Comparison of ENCODE assay signal across 15 mouse cellular contexts in genomic region chr5:105683912-105684350, GRCm38 (mm10). TPM values are rescaled to one million over a fixed set of nuclear protein-coding genes. Genes with fewer than 3 reads are reported as not detected.
DNase-seq lines count a peak whose midpoint lies in the region; ATAC-seq and TF ChIP-seq lines count a peak whose summit lies in the region.
"Had no signal": no experiment of that assay in that cellular context is flagged by ENCODE, and none has a peak within 500 bp of the region (broad histone marks: within the 10 kb centered on the region; RNA-seq: fewer than 3 reads in every experiment).

No protein-coding gene starts in this region.

- peaks cover 19% of the 10 kb centered on the region for H3K4me1 ChIP-seq in midbrain, embryonic 11.5 days (ENCODE audit: control insufficient read depth, insufficient read depth, low read length)
- H3K4me1 ChIP-seq in midbrain, embryonic 14.5 days (ENCODE audit: control insufficient read depth, insufficient read depth, low read length): 0 out of 2 replicates have a peak, but pooled peaks cover 3% of the 10 kb centered on the region
- no peaks in the 10 kb centered on the region; a peak in 1 of 4 replicates for H3K4me1 ChIP-seq in liver, embryonic 14.5 days (replicated peaks; ENCODE audit: control insufficient read depth in 2 of 2, insufficient read depth in 2 of 2, low read length in 1 of 2)

- TF ChIP-seq CTCF in liver, embryonic 14.5 days (IDR thresholded peaks at IDR 0.05; ENCODE audit: low read depth): no peak
- no peak for TF ChIP-seq CTCF in layer of hippocampus, adult 2 months (conservative IDR thresholded peaks at IDR 0.05)

- H3K9me3 ChIP-seq in midbrain, embryonic 11.5 days (ENCODE audit: control insufficient read depth, low read length): no peaks in the 10 kb centered on the region
- no peaks in the 10 kb centered on the region for H3K9me3 ChIP-seq in midbrain, embryonic 14.5 days (ENCODE audit: control insufficient read depth, low read length)
- no peaks in the 10 kb centered on the region for H3K9me3 ChIP-seq in liver, embryonic 14.5 days (ENCODE audit: control insufficient read depth, low read length)
- H3K9me3 ChIP-seq: heart, embryonic 15.5 days; neural tube, embryonic 13.5 days had no signal

- TF ChIP-seq EP300 in liver, embryonic 14.5 days (IDR thresholded peaks at IDR 0.05; ENCODE audit: low read depth): no peak

- peak; percentile 57 for DNase-seq in midbrain, embryonic 11.5 days (ENCODE audit: low spot score, missing footprints)
- no peak for DNase-seq in midbrain, embryonic 14.5 days
- DNase-seq in embryo, embryonic 10.5 days (ENCODE audit: low spot score): peak; percentile 77
- no peak for DNase-seq in liver, embryonic 14.5 days (ENCODE audit: low read depth in 3 of 3, low spot score in 3 of 3)
- DNase-seq in splenic B cell, adult 2 months (ENCODE audit: low read depth, low spot score): peak; percentile 81
- DNase-seq in layer of hippocampus, adult 2 months (ENCODE audit: low spot score in 2 of 2): no peak
- DNase-seq in lung, postnatal 14 days: no peak
- DNase-seq: cerebellum, postnatal 36 days; gastrocnemius, postnatal 10 days; kidney, postnatal 4 days; lung, adult 2 months had no signal

- H3K4me3 ChIP-seq in midbrain, embryonic 11.5 days (ENCODE audit: low read depth, low read length): no peak overlapping the region
- H3K4me3 ChIP-seq in midbrain, embryonic 14.5 days (replicated peaks; ENCODE audit: low read depth, low read length): no peak overlapping the region
- no peak overlapping the region for H3K4me3 ChIP-seq in liver, embryonic 14.5 days (ENCODE audit: insufficient read depth in 1 of 2, low read depth in 2 of 2, low read length in 2 of 2)
- no peak overlapping the region for H3K4me3 ChIP-seq in layer of hippocampus, adult 2 months
- H3K4me3 ChIP-seq: erythroblast, embryonic 14.5 days; heart, embryonic 15.5 days; neural tube, embryonic 13.5 days had no signal

- no peak overlapping the region for H3K27ac ChIP-seq in midbrain, embryonic 11.5 days (ENCODE audit: low read depth, low read length)
- no peak overlapping the region for H3K27ac ChIP-seq in midbrain, embryonic 14.5 days (replicated peaks; ENCODE audit: low read depth, low read length)
- H3K27ac ChIP-seq in liver, embryonic 14.5 days: no peak overlapping the region
- no peak overlapping the region for H3K27ac ChIP-seq in layer of hippocampus, adult 2 months
- H3K27ac ChIP-seq: heart, embryonic 15.5 days; neural tube, embryonic 13.5 days had no signal

- ATAC-seq in midbrain, embryonic 11.5 days (ENCODE audit: low FRiP score): peak; percentile 51
- ATAC-seq in midbrain, embryonic 14.5 days (ENCODE audit: low FRiP score, low TSS enrichment): no peak
- peak; percentile 63 for ATAC-seq in liver, embryonic 14.5 days (ENCODE audit: insufficient read depth)
- ATAC-seq: intestine, postnatal 0 days had no signal

- WGBS in midbrain, embryonic 11.5 days: 15% methylated on average over 4 of the region's 4 CpGs
- WGBS in midbrain, embryonic 14.5 days: 12% methylated on average over 4 of the region's 4 CpGs
- 52% methylated on average over 4 of the region's 4 CpGs for WGBS in liver, embryonic 14.5 days (ENCODE audit: insufficient replicate concordance)

- H3K4me2 ChIP-seq in midbrain, embryonic 11.5 days: no peak overlapping the region
- no peak overlapping the region for H3K4me2 ChIP-seq in midbrain, embryonic 14.5 days (ENCODE audit: low read length)
- no peak overlapping the region for H3K4me2 ChIP-seq in liver, embryonic 14.5 days (ENCODE audit: low read depth)
- H3K4me2 ChIP-seq: heart, embryonic 15.5 days; neural tube, embryonic 13.5 days had no signal

- no peaks in the 10 kb centered on the region for H3K27me3 ChIP-seq in midbrain, embryonic 11.5 days (ENCODE audit: control insufficient read depth, insufficient read depth, low read length)
- H3K27me3 ChIP-seq in midbrain, embryonic 14.5 days (ENCODE audit: control insufficient read depth, insufficient read depth, low read length): no peaks in the 10 kb centered on the region
- H3K27me3 ChIP-seq in liver, embryonic 14.5 days (ENCODE audit: control insufficient read depth, insufficient read depth, low read length): no peaks in the 10 kb centered on the region
- no peaks in the 10 kb centered on the region for H3K27me3 ChIP-seq in splenic B cell, adult 2 months (ENCODE audit: control insufficient read depth, insufficient read depth, low read length, poor library complexity, severe bottlenecking)
- H3K27me3 ChIP-seq: heart, embryonic 15.5 days; neural tube, embryonic 13.5 days had no signal

- no peak overlapping the region for H3K9ac ChIP-seq in midbrain, embryonic 11.5 days (ENCODE audit: low read length)
- H3K9ac ChIP-seq in midbrain, embryonic 14.5 days (replicated peaks; ENCODE audit: low read length): no peak overlapping the region
- no peak overlapping the region for H3K9ac ChIP-seq in liver, embryonic 14.5 days (replicated peaks)
- H3K9ac ChIP-seq: heart, embryonic 15.5 days; neural tube, embryonic 13.5 days had no signal

- H3K36me3 ChIP-seq in midbrain, embryonic 11.5 days (ENCODE audit: control insufficient read depth, insufficient read depth, low read length): no peaks in the 10 kb centered on the region
- no peaks in the 10 kb centered on the region for H3K36me3 ChIP-seq in midbrain, embryonic 14.5 days (ENCODE audit: control insufficient read depth, insufficient read depth, low read length)
- no peaks in the 10 kb centered on the region for H3K36me3 ChIP-seq in liver, embryonic 14.5 days (replicated peaks; ENCODE audit: control insufficient read depth, insufficient read depth, low read depth)
- H3K36me3 ChIP-seq in splenic B cell, adult 2 months (ENCODE audit: control insufficient read depth, insufficient read depth, low read length, poor library complexity, severe bottlenecking): no peaks in the 10 kb centered on the region
- H3K36me3 ChIP-seq: heart, embryonic 15.5 days; neural tube, embryonic 13.5 days had no signal

RNA-seq across cellular contexts. Expression of gene Lrrc8d, which starts 15.8 kb away (rescaled TPM):
- 24.5 and 28.8 TPM in 2 replicates for polyA plus RNA-seq in midbrain, embryonic 11.5 days (2014; fragmentation: Nextera tagmentation; extraction: Ambion mirVana)
- polyA plus RNA-seq in midbrain, embryonic 14.5 days (2014; fragmentation: Nextera tagmentation; extraction: Ambion mirVana): 33.0 and 45.2 TPM in 2 replicates
- 2.5 and 3.3 TPM in 2 replicates for polyA plus RNA-seq in liver, embryonic 14.5 days (2012; rRNA removed)
- 7.5 and 7.8 TPM in 2 replicates for polyA plus RNA-seq in liver, embryonic 14.5 days (2014; fragmentation: Nextera tagmentation; extraction: Ambion mirVana)
- 10 to 100 TPM; 49.9 to 52.7 TPM for total RNA-seq in layer of hippocampus, adult 2 months (2021)

Comparison
In these comparisons a context has a peak if more than half of its experiments do, and no peak if none do; other contexts are left out.
1. DNase-seq: peak in midbrain, embryonic 11.5 days (single experiment), embryo, embryonic 10.5 days (single experiment) and splenic B cell, adult 2 months (single experiment); none in midbrain, embryonic 14.5 days (single experiment), liver, embryonic 14.5 days (0 of 3), layer of hippocampus, adult 2 months (0 of 2) and lung, postnatal 14 days (single experiment).